Mouse (Mus musculus): ENCODE data around the gene Tmem259. TPM values are rescaled to one million over a fixed set of nuclear protein-coding genes. Genes with fewer than 3 reads are reported as not detected.

Tmem259 gene
- polyA plus RNA-seq, 1 experiment: 293 TPM

DNA sequence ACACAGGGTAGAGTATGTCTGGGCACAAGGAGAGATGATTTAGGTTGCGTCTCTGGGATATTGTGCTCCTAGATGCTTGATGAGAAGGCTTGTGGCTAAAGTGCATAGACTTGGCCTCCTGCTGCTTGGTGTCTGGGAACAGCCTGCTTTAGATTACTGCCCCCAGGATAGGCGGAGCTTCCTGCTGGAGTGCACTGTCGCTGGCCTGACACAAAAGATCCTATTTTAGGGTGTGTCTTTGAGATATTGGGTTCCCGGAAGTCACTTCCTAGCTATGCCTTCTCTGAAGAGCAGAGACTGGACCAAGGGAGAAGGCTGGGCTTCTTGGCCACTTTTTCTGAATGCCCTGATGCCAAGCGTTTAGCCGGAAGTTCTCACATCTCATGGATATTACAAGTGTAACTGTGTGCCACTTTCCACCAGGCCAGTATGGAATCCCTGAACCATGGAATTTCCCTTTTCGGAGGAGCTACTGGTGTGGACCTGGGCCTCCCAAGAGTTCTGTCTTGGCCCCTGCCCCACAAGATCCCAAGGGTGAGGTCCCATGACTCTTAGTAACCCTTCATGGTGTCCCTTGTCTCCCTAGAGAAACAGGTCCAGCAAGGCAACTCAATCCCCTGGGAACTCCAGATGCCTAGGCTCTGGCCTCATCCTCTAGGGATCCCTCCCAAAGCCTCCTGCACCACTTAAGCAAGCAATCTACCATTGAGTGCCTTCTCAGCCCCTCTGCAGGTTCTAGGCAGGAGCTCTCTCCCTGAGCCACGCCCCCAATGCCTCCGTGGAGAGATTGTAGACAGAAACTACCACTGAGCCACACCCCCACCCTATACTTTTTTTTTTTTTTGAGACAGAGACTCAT, 19.5 kb upstream of the Tmem259 start:
- Histone ChIP-seq H3K4me1 (peaks cover 92% of the 10 kb centered on the region), H3K36me3 (replicated peaks; ENCODE audit: low read length) (peaks cover 100% of the 10 kb centered on the region), H3K9me3 (no peaks in the 10 kb centered on the region), H3K27me3 (replicated peaks) (no peaks in the 10 kb centered on the region), H3K4me3 (replicated peaks) (peak overlapping the region; percentile 82)
- TF ChIP-seq GATA1 (IDR thresholded peaks at IDR 0.05; ENCODE audit: borderline replicate concordance, low read length) (no peak), FLI1 (IDR thresholded peaks at IDR 0.05; ENCODE audit: low read length) (no peak)

DNA sequence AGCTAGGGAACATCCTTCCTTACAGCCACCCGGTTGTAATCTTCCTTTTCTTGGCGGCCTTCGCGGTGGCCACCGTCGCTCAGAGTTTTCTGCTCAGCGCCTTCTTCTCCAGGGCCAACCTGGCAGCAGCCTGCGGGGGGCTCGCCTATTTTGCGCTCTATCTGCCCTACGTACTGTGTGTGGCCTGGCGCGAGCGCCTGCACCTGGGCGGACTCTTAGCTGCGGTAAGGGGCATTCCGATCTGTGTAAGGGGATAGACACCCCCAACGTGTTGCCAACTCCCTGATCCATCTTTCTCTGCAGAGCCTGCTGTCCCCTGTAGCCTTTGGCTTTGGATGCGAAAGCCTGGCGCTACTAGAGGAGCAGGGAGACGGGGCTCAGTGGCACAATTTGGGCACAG, 18.7 kb upstream of the Tmem259 start:
- H3K27me3 ChIP-seq (replicated peaks): no peaks in the 10 kb centered on the region
- peaks cover 100% of the 10 kb centered on the region for H3K36me3 ChIP-seq (replicated peaks; ENCODE audit: low read length)
- TF ChIP-seq GATA1 (IDR thresholded peaks at IDR 0.05; ENCODE audit: borderline replicate concordance, low read length) (no peak), FLI1 (IDR thresholded peaks at IDR 0.05; ENCODE audit: low read length) (no peak)
- H3K9me3 ChIP-seq: no peaks in the 10 kb centered on the region
- H3K4me1 ChIP-seq: peaks cover 92% of the 10 kb centered on the region
- H3K4me3 ChIP-seq (replicated peaks): peak overlapping the region; percentile 82

DNA sequence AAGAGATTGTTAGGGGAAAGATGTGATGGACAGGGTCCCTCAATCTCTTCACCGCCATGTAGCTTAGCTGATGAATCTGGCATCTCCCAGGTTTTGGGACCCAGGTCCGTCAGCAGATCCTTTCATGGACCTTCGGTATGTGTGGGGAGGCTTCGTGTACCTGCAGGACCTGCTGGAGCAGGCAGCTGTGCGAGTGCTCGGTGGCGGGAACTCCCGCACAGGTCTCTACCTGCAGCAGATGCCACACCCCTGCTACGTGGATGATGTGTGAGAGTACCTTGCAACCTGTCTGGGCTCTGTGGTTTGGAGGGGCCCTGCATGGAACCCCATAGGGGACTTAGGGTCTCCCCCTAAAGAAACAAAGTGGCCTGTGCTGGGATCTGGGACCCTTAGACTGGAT, 17.8 kb upstream of the Tmem259 start:
- no peak for TF ChIP-seq GATA1 (IDR thresholded peaks at IDR 0.05; ENCODE audit: borderline replicate concordance, low read length)
- TF ChIP-seq FLI1 (IDR thresholded peaks at IDR 0.05; ENCODE audit: low read length): no peak
- Histone ChIP-seq H3K27me3 (replicated peaks) (no peaks in the 10 kb centered on the region), H3K4me1 (peaks cover 89% of the 10 kb centered on the region), H3K9me3 (no peaks in the 10 kb centered on the region), H3K4me3 (replicated peaks) (no peak overlapping the region), H3K36me3 (replicated peaks; ENCODE audit: low read length) (peaks cover 96% of the 10 kb centered on the region)

DNA sequence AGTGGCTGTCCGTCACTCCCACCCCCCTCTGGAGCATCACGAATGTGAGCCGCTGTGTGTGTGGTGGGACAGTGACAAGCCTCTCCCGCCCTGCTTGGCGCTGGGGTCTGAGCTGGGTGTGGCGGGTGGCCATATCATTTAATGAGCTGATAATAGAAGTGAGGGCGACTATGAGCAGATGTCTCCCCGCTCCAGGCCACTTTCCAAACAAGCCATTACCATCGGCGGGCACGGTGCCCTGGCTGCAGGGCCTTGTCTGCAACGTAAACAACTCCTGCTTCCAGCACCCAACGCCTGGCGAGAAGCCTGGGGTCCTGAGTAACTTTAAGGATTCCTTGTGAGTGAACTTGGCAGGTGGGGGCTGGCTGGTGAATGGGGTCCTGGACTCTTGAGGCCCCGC, 13.7 kb upstream of the Tmem259 start:
- Histone ChIP-seq H3K27me3 (replicated peaks) (no peaks in the 10 kb centered on the region), H3K36me3 (replicated peaks; ENCODE audit: low read length) (peaks cover 88% of the 10 kb centered on the region), H3K4me1 (peaks cover 88% of the 10 kb centered on the region), H3K9me3 (no peaks in the 10 kb centered on the region), H3K4me3 (replicated peaks) (peak overlapping the region; percentile 98)
- no peak for TF ChIP-seq FLI1 (IDR thresholded peaks at IDR 0.05; ENCODE audit: low read length)
- TF ChIP-seq GATA1 (IDR thresholded peaks at IDR 0.05; ENCODE audit: borderline replicate concordance, low read length): no peak

DNA sequence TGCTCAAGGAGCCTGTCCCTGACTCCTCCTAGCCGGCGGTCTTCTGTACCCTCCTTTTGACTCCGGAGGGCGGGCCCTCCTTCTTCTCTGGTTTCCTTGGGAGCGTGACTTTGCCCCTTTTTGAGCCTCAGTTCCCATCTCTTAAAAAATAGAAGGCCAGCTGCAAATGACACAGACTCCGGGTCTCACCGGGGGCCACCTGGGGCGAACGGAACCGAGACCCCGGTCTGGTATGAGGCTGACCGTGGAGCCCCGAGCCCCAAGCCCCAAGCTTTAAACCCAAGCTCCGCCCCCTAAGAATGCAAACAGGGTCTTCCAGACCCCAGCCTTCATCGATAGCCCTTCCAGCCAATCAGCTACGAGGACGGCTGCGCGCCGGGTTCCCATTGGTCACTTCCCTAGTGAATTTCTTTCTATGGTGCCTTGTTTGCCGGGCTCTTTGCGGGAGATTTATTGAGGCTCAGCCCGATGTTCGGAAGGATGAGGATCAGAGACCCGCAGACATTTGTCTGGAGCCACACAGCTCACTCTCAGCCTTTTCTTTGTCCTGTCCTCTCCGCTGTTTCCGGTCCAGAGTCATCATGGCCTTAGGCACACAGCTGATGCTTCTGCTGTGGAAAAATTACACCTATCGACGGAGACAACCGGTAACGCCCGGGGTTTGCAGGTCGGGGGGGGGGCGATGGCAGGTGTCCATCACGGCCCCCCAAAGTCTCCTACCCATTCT, 13.1 kb upstream of the Tmem259 start:
- peaks cover 5% of the 10 kb centered on the region for H3K9me3 ChIP-seq
- no peaks in the 10 kb centered on the region for H3K27me3 ChIP-seq (replicated peaks)
- H3K36me3 ChIP-seq (replicated peaks; ENCODE audit: low read length): peaks cover 88% of the 10 kb centered on the region
- H3K4me1 ChIP-seq: peaks cover 87% of the 10 kb centered on the region
- H3K4me3 ChIP-seq (replicated peaks): peak overlapping the region; percentile 98
- TF ChIP-seq FLI1 (IDR thresholded peaks at IDR 0.05; ENCODE audit: low read length): no peak
- no peak for TF ChIP-seq GATA1 (IDR thresholded peaks at IDR 0.05; ENCODE audit: borderline replicate concordance, low read length)

DNA sequence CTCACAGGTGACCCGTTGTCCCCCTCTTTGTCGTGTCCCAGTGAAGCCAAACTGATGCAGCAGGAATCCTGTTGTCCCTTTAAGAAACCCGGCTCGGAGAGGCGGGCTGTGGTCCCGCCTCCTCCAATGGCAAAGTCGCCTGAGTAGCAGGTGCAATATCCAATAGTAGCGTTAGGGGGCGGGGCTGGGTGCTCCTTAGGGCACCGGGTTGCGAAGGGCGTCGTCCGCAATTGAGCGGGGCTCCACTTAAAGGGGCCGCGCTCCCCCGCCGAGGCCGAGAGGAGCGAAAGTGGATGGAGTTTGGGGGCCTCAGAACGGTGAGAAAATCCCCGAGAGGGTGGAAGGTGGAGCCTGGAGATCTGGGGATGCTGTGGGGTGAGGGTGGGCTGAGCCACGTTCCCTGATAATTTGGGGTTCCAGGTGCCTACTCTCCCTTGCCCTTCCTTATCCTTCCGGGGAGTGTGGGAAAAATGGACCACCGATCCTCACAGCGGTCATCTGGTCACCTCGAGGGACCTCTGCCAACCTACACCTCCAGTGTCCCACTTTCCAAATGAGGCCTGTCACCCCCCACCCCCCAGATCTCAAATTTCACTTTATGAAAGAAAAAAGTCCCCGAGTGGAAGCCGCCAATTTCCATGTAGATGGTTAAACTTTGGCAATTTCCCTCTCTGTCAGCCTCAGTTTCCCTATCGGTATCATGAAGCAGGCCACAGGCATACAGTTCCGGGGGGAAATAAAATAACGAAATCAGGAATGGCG, 12.3 kb upstream of the Tmem259 start, which contains the start of gene Abca7:
Gene Abca7 (plus strand): TSS at position 223 of the 762 bp plus-strand sequence.
- Histone ChIP-seq H3K4me1 (peaks cover 86% of the 10 kb centered on the region), H3K4me3 (replicated peaks) (peak within 1 kb of the TSS; percentile 98), H3K9me3 (peaks cover 10% of the 10 kb centered on the region), H3K36me3 (replicated peaks; ENCODE audit: low read length) (peaks cover 88% of the 10 kb centered on the region), H3K27me3 (replicated peaks) (no peaks in the 10 kb centered on the region)
- TF ChIP-seq FLI1 (IDR thresholded peaks at IDR 0.05; ENCODE audit: low read length) (no peak; the same call in 1 of the 2 replicates), GATA1 (IDR thresholded peaks at IDR 0.05; ENCODE audit: borderline replicate concordance, low read length) (no peak)

DNA sequence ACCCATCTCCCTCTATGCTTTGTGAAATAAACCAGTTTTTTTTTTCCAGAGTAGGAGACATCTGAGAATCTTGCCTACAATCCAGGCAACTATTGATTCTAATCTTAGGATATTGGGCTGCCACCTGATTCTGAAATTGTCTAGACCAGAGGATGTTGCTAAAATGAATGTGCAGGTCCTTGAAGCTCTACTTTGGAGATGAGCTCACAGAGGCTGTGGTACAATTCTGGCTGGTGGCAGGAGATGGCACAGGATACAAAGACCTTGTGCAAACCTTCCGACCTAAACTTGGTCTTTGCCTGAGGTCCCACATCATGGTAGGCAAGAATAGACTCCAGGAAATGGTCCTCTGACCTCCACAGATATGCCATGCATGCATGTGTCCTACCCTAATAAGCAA, 11.5 kb upstream of the Tmem259 start:
- peaks cover 15% of the 10 kb centered on the region for H3K9me3 ChIP-seq
- no peaks in the 10 kb centered on the region for H3K27me3 ChIP-seq (replicated peaks)
- H3K4me1 ChIP-seq: peaks cover 86% of the 10 kb centered on the region
- TF ChIP-seq FLI1 (IDR thresholded peaks at IDR 0.05; ENCODE audit: low read length) (no peak), GATA1 (IDR thresholded peaks at IDR 0.05; ENCODE audit: borderline replicate concordance, low read length) (no peak)
- peaks cover 88% of the 10 kb centered on the region for H3K36me3 ChIP-seq (replicated peaks; ENCODE audit: low read length)
- peak overlapping the region; percentile 98 for H3K4me3 ChIP-seq (replicated peaks)

DNA sequence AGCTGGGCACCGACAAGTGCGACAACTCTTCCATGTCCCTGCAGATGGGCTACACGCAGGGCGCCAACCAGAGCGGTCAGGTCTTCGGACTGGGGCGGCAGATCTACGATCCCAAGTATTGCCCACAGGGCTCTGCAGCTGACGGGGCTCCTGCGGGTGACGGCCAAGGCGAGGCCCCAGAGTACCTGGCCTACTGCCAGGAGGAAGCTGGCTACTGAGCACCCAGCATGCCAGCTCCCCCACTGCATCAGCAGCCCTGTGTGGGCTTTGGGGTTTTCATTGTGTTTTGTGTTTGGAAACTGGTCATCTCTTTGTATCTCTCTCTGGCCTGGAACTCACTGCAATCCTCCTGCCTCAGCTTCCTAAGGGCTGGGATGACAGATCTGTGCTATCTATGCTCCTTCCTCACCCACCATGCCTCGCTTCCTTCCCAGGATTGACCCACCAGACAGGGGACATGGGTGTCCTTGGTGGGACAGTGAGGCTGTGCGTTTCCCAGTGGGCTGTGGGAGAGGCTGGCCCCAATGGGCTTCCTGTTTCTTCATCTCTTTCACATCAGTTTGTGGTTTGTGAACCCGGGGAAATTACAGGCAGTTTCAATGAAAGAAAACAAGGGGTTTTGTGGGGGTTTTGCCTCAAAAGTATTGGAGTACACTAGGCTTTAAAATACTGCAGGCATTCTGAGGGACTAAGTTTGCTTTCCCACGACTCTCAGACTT, 10.4 kb upstream of the Tmem259 start:
- Histone ChIP-seq H3K4me1 (peaks cover 85% of the 10 kb centered on the region), H3K27me3 (replicated peaks) (no peaks in the 10 kb centered on the region), H3K4me3 (replicated peaks) (peak overlapping the region; percentile 82), H3K9me3 (peaks cover 15% of the 10 kb centered on the region), H3K36me3 (replicated peaks; ENCODE audit: low read length) (peaks cover 85% of the 10 kb centered on the region)
- no peak for TF ChIP-seq GATA1 (IDR thresholded peaks at IDR 0.05; ENCODE audit: borderline replicate concordance, low read length)
- no peak for TF ChIP-seq FLI1 (IDR thresholded peaks at IDR 0.05; ENCODE audit: low read length)

DNA sequence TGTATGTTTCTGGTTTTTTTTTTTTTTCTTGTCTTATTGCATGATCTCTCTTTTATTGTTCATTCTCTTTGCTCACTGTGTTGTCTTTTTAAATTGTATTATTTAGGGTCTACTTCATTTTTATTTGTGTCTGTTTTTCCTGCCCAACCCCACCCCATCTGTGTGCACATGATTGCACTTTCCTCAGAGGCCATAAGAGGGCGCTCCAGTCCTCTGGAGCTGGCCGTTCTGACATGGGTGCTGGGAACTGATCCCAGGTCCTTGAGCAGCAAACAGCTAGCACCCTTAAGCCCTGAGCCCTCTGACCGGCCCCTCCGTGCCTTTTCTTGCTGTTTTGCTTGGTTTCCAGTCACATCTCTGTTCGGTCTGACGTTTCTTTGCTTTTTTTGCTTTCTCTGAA, 7.4 kb upstream of the Tmem259 start:
- H3K4me1 ChIP-seq: peaks cover 92% of the 10 kb centered on the region
- peaks cover 15% of the 10 kb centered on the region for H3K9me3 ChIP-seq

More for the DNA sequence above, 7.4 kb upstream of the Tmem259 start:
- H3K4me3 ChIP-seq (replicated peaks): no peak overlapping the region
- no peaks in the 10 kb centered on the region for H3K27me3 ChIP-seq (replicated peaks)
- H3K36me3 ChIP-seq (replicated peaks; ENCODE audit: low read length): peaks cover 68% of the 10 kb centered on the region
- no peak for TF ChIP-seq FLI1 (IDR thresholded peaks at IDR 0.05; ENCODE audit: low read length)
- TF ChIP-seq GATA1 (IDR thresholded peaks at IDR 0.05; ENCODE audit: borderline replicate concordance, low read length): no peak

Data from megakaryocyte, embryonic 14.5 days (primary cell).